Mouse (Mus musculus): Measurements from ENCODE around the gene Grap. TPM values are rescaled to one million over a fixed set of nuclear protein-coding genes. Genes with fewer than 3 reads are reported as not detected.
"Not testable (repeated sequence)": the region's sequence is repeated elsewhere in the genome, so short reads cannot be mapped to it uniquely, and the experiment has no call there.

Gene Grap
- polyA plus RNA-seq, 1 experiment from 2014 or later = 4.7 TPM

- H3K9ac ChIP-seq (replicated peaks; ENCODE audit: low read depth, low read length); H3K4me2 ChIP-seq (ENCODE audit: low read depth, low read length); H3K9me3 ChIP-seq (ENCODE audit: control insufficient read depth, low read length); H3K4me3 ChIP-seq (ENCODE audit: low read depth, low read length); H3K4me1 ChIP-seq (ENCODE audit: control insufficient read depth, insufficient read depth, low read length); H3K27ac ChIP-seq (ENCODE audit: low read depth, low read length); H3K27me3 ChIP-seq (ENCODE audit: control insufficient read depth, insufficient read depth, low read length); H3K36me3 ChIP-seq (ENCODE audit: control insufficient read depth, insufficient read depth, low read length); ATAC-seq (ENCODE audit: low read depth): not testable (repeated sequence)
- WGBS = 95% methylated on average over 3 of the region's 4 CpGs
Observed at GRCm38 (mm10) chr11:61636309-61636708, 16.8 kb upstream of the Grap start.

GRCm38 (mm10) chr11:61637413-61637812 is 15.7 kb upstream of the Grap start:
- 74% methylated on average over 1 of the region's 1 CpGs for WGBS
- Histone ChIP-seq H3K27me3 (ENCODE audit: control insufficient read depth, insufficient read depth, low read length) (no peaks in the 10 kb centered on the region), H3K9me3 (ENCODE audit: control insufficient read depth, low read length) (no peaks in the 10 kb centered on the region), H3K36me3 (ENCODE audit: control insufficient read depth, insufficient read depth, low read length) (no peaks in the 10 kb centered on the region), H3K27ac (ENCODE audit: low read depth, low read length) (no peak overlapping the region), H3K4me2 (ENCODE audit: low read depth, low read length) (no peak overlapping the region), H3K4me3 (ENCODE audit: low read depth, low read length) (no peak overlapping the region), H3K4me1 (ENCODE audit: control insufficient read depth, insufficient read depth, low read length) (no peaks in the 10 kb centered on the region), H3K9ac (replicated peaks; ENCODE audit: low read depth, low read length) (no peak overlapping the region)
- ATAC-seq (ENCODE audit: low read depth) = no peak

GRCm38 (mm10) chr11:61637856-61638255 is 15.2 kb upstream of the Grap start:
- Histone ChIP-seq H3K4me2 (ENCODE audit: low read depth, low read length) (no peak overlapping the region), H3K4me1 (ENCODE audit: control insufficient read depth, insufficient read depth, low read length) (no peaks in the 10 kb centered on the region), H3K9me3 (ENCODE audit: control insufficient read depth, low read length) (no peaks in the 10 kb centered on the region), H3K9ac (replicated peaks; ENCODE audit: low read depth, low read length) (no peak overlapping the region), H3K27me3 (ENCODE audit: control insufficient read depth, insufficient read depth, low read length) (no peaks in the 10 kb centered on the region), H3K36me3 (ENCODE audit: control insufficient read depth, insufficient read depth, low read length) (no peaks in the 10 kb centered on the region), H3K27ac (ENCODE audit: low read depth, low read length) (no peak overlapping the region), H3K4me3 (ENCODE audit: low read depth, low read length) (no peak overlapping the region)
- no peak for ATAC-seq (ENCODE audit: low read depth)
- WGBS = 92% methylated on average over 3 of the region's 3 CpGs

- 84% methylated on average over 12 of the region's 12 CpGs for WGBS
- Histone ChIP-seq H3K9me3 (ENCODE audit: control insufficient read depth, low read length) (no peaks in the 10 kb centered on the region), H3K9ac (replicated peaks; ENCODE audit: low read depth, low read length) (no peak overlapping the region), H3K4me3 (ENCODE audit: low read depth, low read length) (no peak overlapping the region), H3K27ac (ENCODE audit: low read depth, low read length) (no peak overlapping the region), H3K27me3 (ENCODE audit: control insufficient read depth, insufficient read depth, low read length) (no peaks in the 10 kb centered on the region), H3K4me1 (ENCODE audit: control insufficient read depth, insufficient read depth, low read length) (no peaks in the 10 kb centered on the region), H3K4me2 (ENCODE audit: low read depth, low read length) (no peak overlapping the region), H3K36me3 (ENCODE audit: control insufficient read depth, insufficient read depth, low read length) (no peaks in the 10 kb centered on the region)
- ATAC-seq (ENCODE audit: low read depth) = no peak
Observed at GRCm38 (mm10) chr11:61638764-61639536, 14.1 kb upstream of the Grap start.

- Histone ChIP-seq H3K4me3 (ENCODE audit: low read depth, low read length) (no peak overlapping the region), H3K27me3 (ENCODE audit: control insufficient read depth, insufficient read depth, low read length) (no peaks in the 10 kb centered on the region), H3K4me1 (ENCODE audit: control insufficient read depth, insufficient read depth, low read length) (no peaks in the 10 kb centered on the region), H3K4me2 (ENCODE audit: low read depth, low read length) (no peak overlapping the region), H3K36me3 (ENCODE audit: control insufficient read depth, insufficient read depth, low read length) (no peaks in the 10 kb centered on the region), H3K9me3 (ENCODE audit: control insufficient read depth, low read length) (no peaks in the 10 kb centered on the region), H3K27ac (ENCODE audit: low read depth, low read length) (no peak overlapping the region), H3K9ac (replicated peaks; ENCODE audit: low read depth, low read length) (no peak overlapping the region)
- ATAC-seq (ENCODE audit: low read depth) = no peak
- 92% methylated on average over 6 of the region's 6 CpGs for WGBS
Observed at GRCm38 (mm10) chr11:61639601-61640177, 13.4 kb upstream of the Grap start.

- not testable (repeated sequence) for H3K9me3 ChIP-seq (ENCODE audit: control insufficient read depth, low read length); H3K27me3 ChIP-seq (ENCODE audit: control insufficient read depth, insufficient read depth, low read length); H3K9ac ChIP-seq (replicated peaks; ENCODE audit: low read depth, low read length); H3K4me2 ChIP-seq (ENCODE audit: low read depth, low read length); H3K27ac ChIP-seq (ENCODE audit: low read depth, low read length); ATAC-seq (ENCODE audit: low read depth); H3K4me3 ChIP-seq (ENCODE audit: low read depth, low read length); H3K36me3 ChIP-seq (ENCODE audit: control insufficient read depth, insufficient read depth, low read length); H3K4me1 ChIP-seq (ENCODE audit: control insufficient read depth, insufficient read depth, low read length)
- WGBS = 69% methylated on average over 9 of the region's 9 CpGs
Observed at GRCm38 (mm10) chr11:61640585-61640984, 12.5 kb upstream of the Grap start.

GRCm38 (mm10) chr11:61642106-61642505 is 11.0 kb upstream of the Grap start:
- ATAC-seq (ENCODE audit: low read depth) = no peak
- WGBS = 83% methylated on average over 7 of the region's 7 CpGs
- Histone ChIP-seq H3K4me1 (ENCODE audit: control insufficient read depth, insufficient read depth, low read length) (no peaks in the 10 kb centered on the region), H3K27ac (ENCODE audit: low read depth, low read length) (no peak overlapping the region), H3K9ac (replicated peaks; ENCODE audit: low read depth, low read length) (no peak overlapping the region), H3K4me2 (ENCODE audit: low read depth, low read length) (no peak overlapping the region), H3K9me3 (ENCODE audit: control insufficient read depth, low read length) (no peaks in the 10 kb centered on the region), H3K4me3 (ENCODE audit: low read depth, low read length) (no peak overlapping the region), H3K36me3 (ENCODE audit: control insufficient read depth, insufficient read depth, low read length) (no peaks in the 10 kb centered on the region), H3K27me3 (ENCODE audit: control insufficient read depth, insufficient read depth, low read length) (no peaks in the 10 kb centered on the region)

- Histone ChIP-seq H3K4me2 (ENCODE audit: low read depth, low read length) (no peak overlapping the region), H3K9ac (replicated peaks; ENCODE audit: low read depth, low read length) (no peak overlapping the region), H3K4me3 (ENCODE audit: low read depth, low read length) (no peak overlapping the region), H3K36me3 (ENCODE audit: control insufficient read depth, insufficient read depth, low read length) (no peaks in the 10 kb centered on the region), H3K4me1 (ENCODE audit: control insufficient read depth, insufficient read depth, low read length) (no peaks in the 10 kb centered on the region), H3K9me3 (ENCODE audit: control insufficient read depth, low read length) (no peaks in the 10 kb centered on the region), H3K27me3 (ENCODE audit: control insufficient read depth, insufficient read depth, low read length) (no peaks in the 10 kb centered on the region), H3K27ac (ENCODE audit: low read depth, low read length) (no peak overlapping the region)
- 81% methylated on average over 5 of the region's 5 CpGs for WGBS
- no peak for ATAC-seq (ENCODE audit: low read depth)
Observed at GRCm38 (mm10) chr11:61643184-61643961, 9.7 kb upstream of the Grap start.

All from neural tube, embryonic 14.5 days (tissue).